Mouse (Mus musculus): Measurements from ENCODE around the gene Atg16l2.

DNA sequence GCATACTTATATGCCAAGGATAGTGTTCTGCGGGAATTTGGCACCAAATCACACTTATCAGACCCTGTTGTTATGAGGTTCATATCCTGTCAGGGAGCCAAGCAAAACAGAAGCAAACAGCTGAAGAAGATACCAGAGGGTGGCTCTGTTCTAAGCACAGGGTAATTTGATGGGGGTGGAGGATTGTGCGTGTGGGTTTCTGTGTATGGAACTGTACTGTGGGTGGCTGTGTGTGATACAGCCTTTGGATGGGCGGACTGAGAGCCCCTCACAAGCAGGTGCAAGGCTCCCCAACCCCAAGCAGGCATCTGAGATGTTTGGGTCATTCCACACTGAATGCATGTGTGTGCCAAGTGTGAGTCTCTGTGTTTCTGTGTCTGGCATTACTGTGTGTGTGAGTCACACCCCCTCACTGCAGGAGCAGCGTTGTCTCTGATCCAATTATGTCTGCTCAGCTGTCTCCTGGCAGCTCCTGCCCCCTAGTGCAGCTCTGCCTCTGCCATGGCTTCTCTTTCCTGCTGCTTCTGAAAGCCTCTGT, 26.6 kb upstream of the Atg16l2 start:
- TF ChIP-seq CTCF (IDR thresholded peaks at IDR 0.05; ENCODE audit: extremely low read depth, insufficient read depth, insufficient read length, insufficient replicate concordance) (no peak), POLR2A (IDR thresholded peaks at IDR 0.05; ENCODE audit: low read depth, low read length) (no peak)
